Mouse (Mus musculus) CH12.LX (cell line): ENCODE data around the gene Pcx.

Experiments used
- BHLHE40 ChIP-seq: IDR thresholded peaks from 2 replicates; pipeline ENCODE4 v1.6.1; 2011; ENCODE audit warnings: mild to moderate bottlenecking, low read depth, low read length, improper control_type of control experiment
- CTCF ChIP-seq, 2 experiments: IDR thresholded peaks in 1 of 2; conservative IDR thresholded peaks in 1 of 2; 2 replicates each; pipeline ENCODE4 v1.5.1; 2011 to 2012; ENCODE audit warnings: low read depth in 2 of 2, low read length in 2 of 2, improper control_type of control experiment in 1 of 2, inconsistent platforms in 1 of 2, mild to moderate bottlenecking in 1 of 2, moderate library complexity in 1 of 2
- E2F4 ChIP-seq: IDR thresholded peaks from 2 replicates; pipeline ENCODE4 v1.6.1; 2011; ENCODE audit warnings: low read depth, low read length, improper control_type of control experiment; ENCODE audit not compliant: insufficient replicate concordance
- ELF1 ChIP-seq: IDR thresholded peaks from 2 replicates; pipeline ENCODE4 v1.6.1; 2014; ENCODE audit warnings: low read depth, mild to moderate bottlenecking, inconsistent platforms, low read length, improper control_type of control experiment
- EP300 ChIP-seq: IDR thresholded peaks from 2 replicates; pipeline ENCODE4 v1.6.1; 2011; ENCODE audit warnings: low read length, improper control_type of control experiment
- GABPA ChIP-seq: IDR thresholded peaks from 2 replicates; pipeline ENCODE4 v1.6.1; 2012; ENCODE audit warnings: low read depth, low read length, improper control_type of control experiment, inconsistent platforms; ENCODE audit not compliant: insufficient replicate concordance
- MAFK ChIP-seq: IDR thresholded peaks from 2 replicates; pipeline ENCODE4 v1.6.1; 2011; ENCODE audit warnings: low read length, improper control_type of control experiment; ENCODE audit not compliant: insufficient replicate concordance
- MAX ChIP-seq: IDR thresholded peaks from 2 replicates; pipeline ENCODE4 v1.6.1; 2011; ENCODE audit warnings: low read length, improper control_type of control experiment
- POLR2A ChIP-seq: IDR thresholded peaks from 2 replicates; pipeline ENCODE4 v1.6.1; 2011; ENCODE audit warnings: low read depth, mild to moderate bottlenecking, improper control_type of control experiment, low read length
- SIN3A ChIP-seq: IDR thresholded peaks from 2 replicates; pipeline ENCODE4 v1.6.1; 2012; ENCODE audit warnings: low read length, improper control_type of control experiment, inconsistent platforms
- SMC3 ChIP-seq: IDR thresholded peaks from 2 replicates; pipeline ENCODE4 v1.6.1; 2011; ENCODE audit warnings: low read depth, low read length, improper control_type of control experiment
- TBP ChIP-seq: conservative IDR thresholded peaks from 2 replicates; pipeline ENCODE4 v1.6.1; 2011; ENCODE audit warnings: low read depth, low read length, improper control_type of control experiment
- TCF12 ChIP-seq: IDR thresholded peaks from 2 replicates; pipeline ENCODE4 v1.6.1; 2014; ENCODE audit warnings: low read depth, mild to moderate bottlenecking, inconsistent platforms, low read length, improper control_type of control experiment

GRCm38 (mm10) chr19:4614305-4615150, 104.3 kb downstream of the Pcx start:
- TF ChIP-seq TBP (no peak), SIN3A (no peak), CTCF (conservative IDR thresholded peaks at IDR 0.05 in 1 of 2, IDR thresholded peaks at IDR 0.05 in 1 of 2; ENCODE audit: low read depth in 2 of 2, low read length in 2 of 2) (no peak), ELF1 (no peak), SMC3 (no peak), MAFK (no peak), BHLHE40 (no peak), EP300 (no peak), GABPA (no peak), E2F4 (no peak), POLR2A (no peak), TCF12 (no peak), MAX (no peak)
